Mouse (Mus musculus) intestine, embryonic 16.5 days (tissue): Measurements from ENCODE around the gene Mid1. TPM values are rescaled to one million over a fixed set of nuclear protein-coding genes. Genes with fewer than 3 reads are reported as not detected.

Experiments
- ATAC-seq: fragments of 200-750 bp; cut with Nextera tagmentation; 2 replicates; pipeline ENCODE4 v1.8.0; 2017; ENCODE audit warnings: moderate TSS enrichment, moderate library complexity
- H3K27ac ChIP-seq: fragments of 300-500 bp; sonication (generic); 2 replicates; pipeline ENCODE4 v1.5.1; 2014; ENCODE audit warnings: mild to moderate bottlenecking, low read length
- H3K27me3 ChIP-seq: fragments of 300-500 bp; sonication (generic); replicated peaks from 2 replicates; pipeline ENCODE4 v1.6.1; 2014; ENCODE audit warnings: low read length, control low read depth, mixed read lengths; ENCODE audit not compliant: control insufficient read depth, insufficient read depth
- H3K36me3 ChIP-seq: fragments of 300-500 bp; sonication (generic); 2 replicates; pipeline ENCODE4 v1.6.1; 2014; ENCODE audit warnings: low read length, control low read depth; ENCODE audit not compliant: control insufficient read depth, insufficient read depth
- H3K4me1 ChIP-seq: fragments of 300-500 bp; sonication (generic); 2 replicates; pipeline ENCODE4 v1.6.1; 2014; ENCODE audit warnings: low read length, control low read depth, mixed read lengths; ENCODE audit not compliant: control insufficient read depth, insufficient read depth
- H3K4me2 ChIP-seq: fragments of 300-500 bp; sonication (generic); 2 replicates; pipeline ENCODE4 v1.6.1; 2014; ENCODE audit warnings: low read depth, low read length, control low read depth
- H3K4me3 ChIP-seq: fragments of 300-500 bp; sonication (generic); 2 replicates; pipeline ENCODE4 v1.5.1; 2014; ENCODE audit warnings: mild to moderate bottlenecking, low read length
- H3K9ac ChIP-seq: fragments of 300-500 bp; sonication (generic); 2 replicates; pipeline ENCODE4 v1.6.1; 2014; ENCODE audit warnings: low read depth, low read length
- H3K9me3 ChIP-seq: fragments of 300-500 bp; sonication (generic); 2 replicates; pipeline ENCODE4 v1.6.1; 2016; ENCODE audit warnings: low read length, control low read depth; ENCODE audit not compliant: control insufficient read depth
- WGBS: fragments of 180-500 bp; shearing (Covaris S2); extraction: QIAGEN DNeasy Blood & Tissue Kit; methylation state at CpG from one replicate; pipeline ENCODE4 v1.1.7; 2014; 5-methylcytosine and 5-hydroxymethylcytosine counted together
- polyA plus RNA-seq: library from polyadenylated mRNA; unstranded; fragments of >200 nt; fragmentation: Nextera tagmentation; extraction: Ambion mirVana; gene quantifications from 2 replicates; pipeline ENCODE4 v1.2.1, GENCODE M21; 2015

Mid1 gene
- polyA plus RNA-seq = 3.0 and 3.5 TPM in 2 replicates

- Histone ChIP-seq H3K9me3 (no peaks in the 10 kb centered on the region), H3K4me3 (peak within 1 kb of the TSS; percentile 47), H3K9ac (peak within 1 kb of the TSS; percentile 65), H3K4me1 (no peaks in the 10 kb centered on the region), H3K27ac (0 out of 2 replicates have a peak within 1 kb of the TSS, but pooled peaks have one; percentile 2), H3K36me3 (no peaks in the 10 kb centered on the region), H3K4me2 (peak within 1 kb of the TSS; percentile 13), H3K27me3 (no peaks in the 10 kb centered on the region)
- peak; percentile 93 for ATAC-seq
- WGBS = 15% methylated on average over 10 of the region's 10 CpGs
Observed at GRCm38 (mm10) chrX:169685131-169685530, at the start of gene Mid1. Mid1 (plus strand) TSS chrX:169685199.

DNA sequence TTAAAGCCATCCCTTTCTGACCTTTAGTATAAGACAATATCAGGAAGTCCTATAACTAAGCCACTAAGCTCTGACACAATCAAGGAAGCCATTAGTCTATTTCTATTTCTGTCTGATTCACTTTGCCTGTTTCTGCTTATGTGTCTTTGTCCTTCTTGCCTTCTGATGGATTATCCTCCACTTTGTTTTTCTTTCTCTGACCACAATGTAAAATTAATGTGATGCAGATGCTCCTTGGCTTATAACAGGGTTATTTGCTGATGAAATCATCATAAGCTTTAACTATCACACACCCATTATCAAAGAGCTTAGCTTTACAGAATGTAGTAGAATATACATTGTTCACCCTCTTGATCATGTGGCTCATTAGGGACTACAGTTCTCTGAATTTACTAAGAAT, 11.9 kb upstream of the Mid1 start:
- no peak overlapping the region for H3K27ac ChIP-seq
- no peak overlapping the region for H3K4me2 ChIP-seq
- ATAC-seq = no peak
- H3K4me3 ChIP-seq = no peak overlapping the region
- H3K9ac ChIP-seq = no peak overlapping the region
- no peaks in the 10 kb centered on the region for H3K36me3 ChIP-seq
- H3K4me1 ChIP-seq = no peaks in the 10 kb centered on the region
- no peaks in the 10 kb centered on the region for H3K9me3 ChIP-seq
- no peaks in the 10 kb centered on the region for H3K27me3 ChIP-seq

- H3K4me3 ChIP-seq = no peak overlapping the region
- 43% methylated on average over 4 of the region's 4 CpGs for WGBS
- no peaks in the 10 kb centered on the region for H3K9me3 ChIP-seq
- ATAC-seq = no peak
- no peaks in the 10 kb centered on the region for H3K36me3 ChIP-seq
- no peaks in the 10 kb centered on the region for H3K4me1 ChIP-seq
- no peak overlapping the region for H3K27ac ChIP-seq
- H3K27me3 ChIP-seq = no peaks in the 10 kb centered on the region
- H3K9ac ChIP-seq = no peak overlapping the region
- no peak overlapping the region for H3K4me2 ChIP-seq
Observed at GRCm38 (mm10) chrX:169676313-169676712, 8.7 kb upstream of the Mid1 start.

GRCm38 (mm10) chrX:169685731-169686130, 732 bp downstream of the Mid1 start:
- H3K27ac ChIP-seq = no peak overlapping the region
- H3K4me3 ChIP-seq = peak overlapping the region; percentile 47
- WGBS = 18% methylated on average over 8 of the region's 8 CpGs
- no peaks in the 10 kb centered on the region for H3K27me3 ChIP-seq
- no peaks in the 10 kb centered on the region for H3K9me3 ChIP-seq
- H3K4me2 ChIP-seq = peak overlapping the region; percentile 13
- H3K9ac ChIP-seq = peak overlapping the region; percentile 65; the same call in 1 of the 2 replicates
- ATAC-seq = no peak
- H3K36me3 ChIP-seq = no peaks in the 10 kb centered on the region
- no peaks in the 10 kb centered on the region for H3K4me1 ChIP-seq

GRCm38 (mm10) chrX:169691217-169691616, 6.2 kb downstream of the Mid1 start:
- Histone ChIP-seq H3K4me1 (no peaks in the 10 kb centered on the region), H3K4me2 (no peak overlapping the region), H3K27me3 (no peaks in the 10 kb centered on the region), H3K36me3 (no peaks in the 10 kb centered on the region), H3K9ac (no peak overlapping the region), H3K4me3 (no peak overlapping the region), H3K27ac (no peak overlapping the region), H3K9me3 (no peaks in the 10 kb centered on the region)
- ATAC-seq = no peak
- 50% methylated on average over 2 of the region's 2 CpGs for WGBS

DNA sequence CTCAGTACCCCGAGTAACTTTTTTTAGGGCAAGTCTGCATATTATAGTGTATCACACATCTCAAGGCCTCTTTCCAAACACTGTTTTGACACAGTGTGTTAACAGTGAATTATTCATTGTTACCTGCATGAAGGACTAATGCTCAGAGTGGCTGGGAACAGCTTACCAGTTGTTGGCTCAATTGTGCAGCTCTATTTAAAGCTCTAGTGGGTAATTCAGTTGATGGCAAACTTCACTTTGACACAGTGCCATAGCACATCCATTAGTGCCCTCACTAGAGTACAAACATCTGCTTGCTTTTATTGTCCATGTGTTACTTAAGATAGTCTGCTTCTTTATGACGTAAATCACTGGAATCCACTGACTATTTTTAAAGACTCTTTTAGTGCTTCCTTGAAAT, 6.7 kb downstream of the Mid1 start:
- no peaks in the 10 kb centered on the region for H3K27me3 ChIP-seq
- H3K9ac ChIP-seq = no peak overlapping the region
- no peaks in the 10 kb centered on the region for H3K9me3 ChIP-seq
- ATAC-seq = no peak
- H3K4me3 ChIP-seq = no peak overlapping the region
- H3K4me2 ChIP-seq = no peak overlapping the region
- no peak overlapping the region for H3K27ac ChIP-seq
- 50% methylated on average over 2 of the region's 2 CpGs for WGBS
- H3K36me3 ChIP-seq = no peaks in the 10 kb centered on the region
- H3K4me1 ChIP-seq = no peaks in the 10 kb centered on the region

DNA sequence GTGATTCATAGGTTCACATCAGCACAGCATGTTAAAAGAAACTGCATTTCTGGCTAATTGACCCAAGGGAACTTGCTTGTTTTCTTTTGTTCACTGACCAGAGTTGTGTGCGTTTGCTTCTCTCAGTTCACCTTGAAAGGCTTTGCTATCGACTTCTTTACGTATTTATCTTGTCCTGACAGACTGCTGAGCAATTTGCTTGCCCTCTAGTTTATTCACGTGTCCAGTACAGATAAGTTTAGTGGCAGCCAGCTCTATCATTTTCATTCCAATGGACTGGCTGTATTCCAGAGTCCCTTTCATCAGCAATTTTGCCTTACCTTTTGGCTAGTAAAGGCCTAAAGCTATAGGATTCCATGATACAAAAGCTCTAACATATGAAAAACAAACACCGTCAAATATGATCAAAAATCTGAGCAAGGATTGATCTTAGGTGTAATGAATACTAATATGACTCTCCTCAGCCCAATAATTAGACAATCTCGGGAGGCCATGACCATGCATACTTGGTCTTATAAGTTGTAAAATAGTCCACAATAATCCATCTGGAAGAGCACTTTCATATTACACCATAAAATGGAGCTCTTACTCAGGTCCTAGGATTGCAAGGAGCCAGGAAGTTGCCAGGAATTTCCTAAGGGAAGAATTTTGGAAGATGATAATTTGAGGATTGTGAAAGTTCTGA, 7.4 kb downstream of the Mid1 start:
- no peak overlapping the region for H3K4me3 ChIP-seq
- no peaks in the 10 kb centered on the region for H3K9me3 ChIP-seq
- no peaks in the 10 kb centered on the region for H3K27me3 ChIP-seq
- 64% methylated on average over 6 of the region's 6 CpGs for WGBS
- H3K9ac ChIP-seq = no peak overlapping the region
- no peaks in the 10 kb centered on the region for H3K4me1 ChIP-seq
- H3K4me2 ChIP-seq = no peak overlapping the region
- no peaks in the 10 kb centered on the region for H3K36me3 ChIP-seq
- ATAC-seq = no peak
- H3K27ac ChIP-seq = no peak overlapping the region

GRCm38 (mm10) chrX:169704016-169704602, 19.1 kb downstream of the Mid1 start:
- Histone ChIP-seq H3K4me3 (no peak overlapping the region), H3K4me2 (no peak overlapping the region), H3K27ac (no peak overlapping the region), H3K36me3 (no peaks in the 10 kb centered on the region), H3K9me3 (no peaks in the 10 kb centered on the region), H3K4me1 (no peaks in the 10 kb centered on the region), H3K9ac (no peak overlapping the region), H3K27me3 (0 out of 2 replicates have a peak, but pooled peaks cover 3% of the 10 kb centered on the region)
- 78% methylated on average over 2 of the region's 2 CpGs for WGBS
- ATAC-seq = no peak

DNA sequence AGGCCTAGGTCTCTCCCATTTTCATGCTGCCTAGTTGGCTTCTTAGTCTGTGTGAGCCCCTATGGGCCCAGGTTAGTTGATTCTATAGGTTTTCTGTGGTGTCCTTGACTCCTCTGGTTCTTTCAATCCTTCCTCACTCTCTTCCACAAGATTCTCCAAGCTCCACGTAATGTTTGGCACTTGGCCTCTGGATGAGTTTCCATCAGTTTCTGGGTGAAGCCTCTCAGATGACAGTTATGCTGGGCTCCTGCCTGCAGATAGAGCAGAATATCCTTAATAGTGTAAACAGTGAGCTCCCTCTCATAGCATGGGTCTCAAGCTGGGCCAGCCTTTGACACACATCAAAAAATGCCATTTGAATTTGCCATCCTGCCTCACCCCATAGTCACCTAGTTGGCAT, 38.5 kb downstream of the Mid1 start:
- H3K9me3 ChIP-seq = no peaks in the 10 kb centered on the region
- no peaks in the 10 kb centered on the region for H3K4me1 ChIP-seq
- peaks cover 4% of the 10 kb centered on the region; the same call in 1 of the 2 replicates for H3K27me3 ChIP-seq
- WGBS = 94% methylated on average over 1 of the region's 1 CpGs
- no peak overlapping the region for H3K4me3 ChIP-seq
- ATAC-seq = no peak
- no peak overlapping the region for H3K9ac ChIP-seq
- H3K36me3 ChIP-seq = no peaks in the 10 kb centered on the region
- no peak overlapping the region for H3K4me2 ChIP-seq
- H3K27ac ChIP-seq = no peak overlapping the region
